Mouse (Mus musculus) hindbrain, postnatal 0 days (tissue): Measurements from ENCODE around the gene Ppp1r21. TPM values are rescaled to one million over a fixed set of nuclear protein-coding genes. Genes with fewer than 3 reads are reported as not detected.

Source experiments
- ATAC-seq: fragments of 200-750 bp; cut with Nextera tagmentation; 2 replicates; pipeline ENCODE4 v1.8.0; 2017; ENCODE audit warnings: mild to moderate bottlenecking, moderate TSS enrichment, moderate library complexity
- DNase-seq: peaks from one replicate; pipeline ENCODE4 v3.0.0-alpha.2; 2015; ENCODE audit warnings: low spot score
- H3K27ac ChIP-seq: fragments of 300-500 bp; sonication (generic); 2 replicates; pipeline ENCODE4 v1.5.1; 2014; ENCODE audit warnings: mild to moderate bottlenecking
- H3K27me3 ChIP-seq: fragments of 300-500 bp; sonication (generic); 2 replicates; pipeline ENCODE4 v1.6.1; 2014; ENCODE audit warnings: low read length, mixed read lengths; ENCODE audit not compliant: insufficient read depth
- H3K36me3 ChIP-seq: fragments of 300-500 bp; sonication (generic); 2 replicates; pipeline ENCODE4 v1.6.1; 2014; ENCODE audit warnings: low read length, mixed read lengths; ENCODE audit not compliant: insufficient read depth
- H3K4me1 ChIP-seq: fragments of 300-500 bp; sonication (generic); 2 replicates; pipeline ENCODE4 v1.6.1; 2014; ENCODE audit warnings: antibody characterized with exemption, low read length, mixed read lengths; ENCODE audit not compliant: insufficient read depth
- H3K4me2 ChIP-seq: fragments of 300-500 bp; sonication (generic); 2 replicates; pipeline ENCODE4 v1.6.1; 2014; ENCODE audit warnings: low read depth, mild to moderate bottlenecking, low read length, moderate library complexity, mixed read lengths
- H3K4me3 ChIP-seq: fragments of 300-500 bp; sonication (generic); 2 replicates; pipeline ENCODE4 v1.5.1; 2014; ENCODE audit warnings: low read length
- H3K9ac ChIP-seq: fragments of 300-500 bp; sonication (generic); replicated peaks from 2 replicates; pipeline ENCODE4 v1.6.1; 2014; ENCODE audit warnings: mild to moderate bottlenecking, low read length, moderate library complexity, mixed read lengths
- H3K9me3 ChIP-seq: fragments of 300-500 bp; sonication (generic); 2 replicates; pipeline ENCODE4 v1.6.1; 2016; ENCODE audit warnings: low read length, mixed read lengths
- CTCF ChIP-seq: IDR thresholded peaks from 2 replicates; pipeline ENCODE4 v1.5.1; 2016; ENCODE audit warnings: antibody characterized with exemption, control low read depth, low read depth
- WGBS: fragments of 180-500 bp; shearing (Covaris S2); extraction: QIAGEN DNeasy Blood & Tissue Kit; methylation state at CpG from one replicate; pipeline ENCODE4 v1.1.7; 2014; 5-methylcytosine and 5-hydroxymethylcytosine counted together
- polyA plus RNA-seq: library from polyadenylated mRNA; unstranded; fragments of >200 nt; fragmentation: Nextera tagmentation; extraction: Ambion mirVana; gene quantifications from 2 replicates; pipeline ENCODE4 v1.2.1, GENCODE M21; 2015
- total RNA-seq: library from RNA; depleted of rRNA; stranded (reverse); fragments of >200 nt; gene quantifications from 2 replicates; pipeline ENCODE4 v1.2.3, GENCODE M21; 2014

Gene Ppp1r21
- total and polyA plus RNA-seq, 2 experiments from 2014 or later: 32.2 to 43.7 TPM

DNA sequence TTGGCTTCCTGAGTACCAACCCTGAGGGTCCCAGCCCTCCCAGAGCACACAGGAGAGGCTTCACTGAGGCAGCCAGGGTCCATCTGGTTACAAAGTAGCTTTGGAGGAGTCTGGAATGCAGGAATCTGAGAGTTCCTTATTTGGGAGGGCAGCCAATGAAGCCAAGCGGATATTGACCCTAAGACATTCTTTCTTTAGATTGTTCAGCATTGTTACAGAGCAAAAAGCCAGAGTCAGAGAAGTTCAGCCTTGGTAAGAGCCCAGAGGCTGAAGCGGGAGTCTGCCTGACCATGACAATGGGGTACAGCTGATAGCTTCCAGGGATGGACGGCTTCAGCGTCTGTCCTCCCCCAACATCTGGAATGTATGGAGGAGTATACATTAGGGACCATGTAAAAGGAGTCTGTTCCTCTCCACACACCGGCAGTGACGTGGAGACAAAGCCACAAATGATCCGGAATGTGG lies 96.5 kb downstream of the Ppp1r21 start:
- Histone ChIP-seq H3K4me3 (no peak overlapping the region), H3K27me3 (no peaks in the 10 kb centered on the region), H3K27ac (peak overlapping the region; percentile 36; the same call in 1 of the 2 replicates), H3K4me2 (no peak overlapping the region; the same call in 1 of the 2 replicates), H3K36me3 (no peaks in the 10 kb centered on the region), H3K4me1 (peaks cover 4% of the 10 kb centered on the region), H3K9me3 (no peaks in the 10 kb centered on the region), H3K9ac (no peak overlapping the region)
- no peak for DNase-seq
- TF ChIP-seq CTCF: no peak
- WGBS: 41% methylated on average over 7 of the region's 7 CpGs
- ATAC-seq: no peak

DNA sequence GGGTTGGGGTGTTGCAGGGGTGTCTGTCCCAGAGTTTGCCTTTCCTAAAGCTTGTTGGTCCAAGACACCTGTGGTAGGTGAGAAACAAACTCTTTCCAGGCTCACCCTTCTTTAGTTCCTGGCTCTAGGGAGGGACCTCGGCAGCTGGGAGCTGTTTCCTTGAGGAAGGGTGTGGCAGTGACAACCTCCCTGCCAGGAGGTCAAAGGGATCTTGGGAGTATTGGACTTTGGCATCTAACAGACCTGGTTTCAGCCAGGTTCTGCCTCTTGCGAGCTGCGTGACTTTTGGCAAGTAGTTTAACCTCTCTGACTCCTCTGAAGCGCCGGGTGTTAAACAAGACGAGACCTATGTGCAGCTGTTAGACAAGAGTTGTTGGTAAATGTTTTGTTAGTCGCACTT lies 97.2 kb downstream of the Ppp1r21 start:
- Histone ChIP-seq H3K36me3 (no peaks in the 10 kb centered on the region), H3K27ac (no peak overlapping the region; the same call in 1 of the 2 replicates), H3K4me2 (no peak overlapping the region; the same call in 1 of the 2 replicates), H3K27me3 (no peaks in the 10 kb centered on the region), H3K4me1 (peaks cover 4% of the 10 kb centered on the region), H3K9me3 (no peaks in the 10 kb centered on the region), H3K9ac (no peak overlapping the region), H3K4me3 (no peak overlapping the region)
- ATAC-seq: no peak
- TF ChIP-seq CTCF: no peak
- 78% methylated on average over 7 of the region's 7 CpGs for WGBS
- no peak for DNase-seq

DNA sequence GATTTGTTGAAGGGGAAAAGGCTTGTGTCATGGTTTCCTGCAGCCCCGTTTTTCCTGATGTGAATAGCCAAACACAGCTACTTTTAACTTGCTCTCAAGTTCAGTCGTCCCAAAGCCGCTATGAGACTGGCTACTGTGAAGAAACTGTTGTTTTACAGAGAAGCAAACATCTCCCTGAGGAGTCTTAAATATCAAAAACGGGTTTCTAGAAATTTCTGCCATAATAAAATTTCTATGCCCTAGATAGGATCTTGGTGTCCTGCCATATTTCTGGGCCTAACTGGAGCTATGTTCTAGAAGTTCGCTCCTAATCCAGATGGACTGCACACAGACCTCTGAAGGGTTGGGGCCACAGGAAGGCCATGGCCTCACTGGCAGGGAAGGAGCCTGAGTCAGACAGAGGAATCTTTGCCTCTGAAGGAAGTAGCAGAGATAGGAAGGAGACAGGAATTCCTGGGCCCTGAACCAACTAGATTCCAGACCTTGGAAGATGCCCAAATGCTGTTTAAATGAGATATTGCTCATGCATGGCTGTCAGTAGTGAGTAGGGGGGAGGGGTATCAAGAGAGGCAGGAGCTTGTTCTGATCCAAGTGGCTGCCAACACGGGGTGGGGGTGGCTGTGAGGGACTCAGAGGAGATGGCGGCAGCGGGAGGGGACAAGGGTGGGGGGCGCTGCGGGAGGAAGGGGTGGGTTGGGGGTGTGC lies 98.9 kb downstream of the Ppp1r21 start:
- H3K27ac ChIP-seq: peak overlapping the region; percentile 55; the same call in 1 of the 2 replicates
- DNase-seq (peak; percentile 57), ATAC-seq (peak; percentile 80)
- H3K27me3 ChIP-seq: no peaks in the 10 kb centered on the region
- H3K4me3 ChIP-seq: no peak overlapping the region
- H3K4me1 ChIP-seq: peaks cover 4% of the 10 kb centered on the region
- H3K9me3 ChIP-seq: no peaks in the 10 kb centered on the region
- TF ChIP-seq CTCF: no peak
- H3K36me3 ChIP-seq: no peaks in the 10 kb centered on the region
- WGBS: 37% methylated on average over 9 of the region's 10 CpGs
- H3K9ac ChIP-seq: no peak overlapping the region
- H3K4me2 ChIP-seq: no peak overlapping the region

DNA sequence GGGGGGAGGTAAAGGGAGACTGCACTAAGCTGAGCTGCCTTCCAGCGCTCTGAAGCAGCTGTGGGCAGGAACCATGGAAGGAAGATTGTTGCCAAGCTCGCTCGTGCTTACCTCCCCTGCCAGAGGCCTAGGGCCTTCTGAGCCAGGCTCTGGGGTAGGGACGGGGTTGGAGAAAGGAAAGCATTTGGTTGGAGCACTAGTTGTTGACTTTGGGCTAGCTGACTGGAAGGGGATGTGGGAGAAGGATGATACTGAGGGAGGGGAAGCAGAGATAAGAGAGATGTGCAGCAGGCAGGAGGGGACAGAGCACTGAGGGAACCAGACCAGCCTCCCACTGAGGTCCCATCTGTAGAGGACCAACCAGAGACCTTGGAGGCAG lies 99.5 kb downstream of the Ppp1r21 start:
- Histone ChIP-seq H3K9ac (no peak overlapping the region), H3K4me2 (no peak overlapping the region)

DNA sequence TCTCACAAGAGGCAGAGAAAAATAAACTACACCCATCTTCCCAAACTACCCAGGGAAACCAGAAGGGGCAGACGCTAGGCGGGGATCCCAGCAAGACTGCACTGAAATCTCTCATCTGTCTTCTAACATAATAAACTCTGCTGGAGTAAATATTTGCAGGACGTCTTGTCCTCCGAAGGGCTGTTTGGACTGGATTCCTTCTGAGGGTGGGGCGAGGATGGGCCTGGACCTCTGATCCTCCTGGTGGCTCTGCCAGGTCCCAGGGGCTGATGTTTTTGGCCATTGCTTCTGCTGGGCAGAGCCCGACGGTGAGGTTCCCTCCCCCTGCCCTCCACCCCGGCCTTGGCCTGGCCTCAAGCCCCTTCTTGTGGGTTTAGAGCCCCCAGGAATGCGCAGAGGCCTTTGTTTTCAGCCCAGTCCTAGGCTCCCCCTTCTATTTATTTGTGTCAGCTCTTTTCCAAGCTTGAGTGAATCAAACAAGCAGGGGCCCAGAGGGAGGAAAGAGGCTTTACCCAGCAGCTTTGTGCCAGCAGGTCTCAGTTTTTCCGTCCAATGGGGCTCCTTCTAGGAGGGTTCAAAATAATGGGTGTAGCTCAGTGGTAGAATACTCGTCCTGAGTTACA lies 100.1 kb downstream of the Ppp1r21 start:
- Histone ChIP-seq H3K4me3 (no peak overlapping the region), H3K4me2 (no peak overlapping the region), H3K9ac (0 out of 2 replicates have a peak overlapping the region, but pooled peaks have one; percentile 17), H3K27ac (peak overlapping the region; percentile 55), H3K36me3 (no peaks in the 10 kb centered on the region), H3K4me1 (peaks cover 4% of the 10 kb centered on the region), H3K9me3 (no peaks in the 10 kb centered on the region), H3K27me3 (no peaks in the 10 kb centered on the region)
- 20% methylated on average over 11 of the region's 11 CpGs for WGBS
- DNase-seq (peak; percentile 50), ATAC-seq (peak; percentile 65)
- TF ChIP-seq CTCF: peak; percentile 35; the same call in 1 of the 2 replicates

More for the DNA sequence above, 99.5 kb downstream of the Ppp1r21 start:
- no peak overlapping the region for H3K4me3 ChIP-seq
- no peaks in the 10 kb centered on the region for H3K9me3 ChIP-seq
- peak; percentile 77 for ATAC-seq
- peak; percentile 65 for DNase-seq
- peak overlapping the region; percentile 55 for H3K27ac ChIP-seq
- H3K36me3 ChIP-seq: no peaks in the 10 kb centered on the region
- TF ChIP-seq CTCF: no peak
- no peaks in the 10 kb centered on the region for H3K27me3 ChIP-seq
- 8% methylated on average over 4 of the region's 4 CpGs for WGBS
- H3K4me1 ChIP-seq: peaks cover 4% of the 10 kb centered on the region

DNA sequence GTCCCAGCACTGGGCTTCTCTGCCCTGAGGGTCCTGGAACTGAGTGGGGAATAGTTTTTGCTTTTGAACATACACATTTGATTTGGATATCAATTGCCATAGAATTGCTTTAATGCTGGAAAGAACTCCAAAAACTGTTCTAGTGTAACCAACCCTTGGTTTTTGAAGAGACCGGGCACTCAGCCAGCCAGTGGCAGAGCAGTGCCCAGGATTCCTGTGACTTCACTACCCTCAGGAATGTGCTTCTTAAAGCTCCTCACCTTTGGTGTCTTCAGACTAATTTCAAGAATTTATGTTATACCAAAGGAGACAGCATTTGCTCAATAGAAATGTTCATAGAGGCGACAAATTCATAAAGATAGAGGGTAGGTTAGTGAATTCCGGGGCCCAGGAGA lies 100.6 kb downstream of the Ppp1r21 start:
- no peak overlapping the region for H3K4me3 ChIP-seq
- 0 out of 2 replicates have a peak overlapping the region, but pooled peaks have one; percentile 17 for H3K9ac ChIP-seq
- H3K27me3 ChIP-seq: no peaks in the 10 kb centered on the region
- no peak for TF ChIP-seq CTCF
- H3K9me3 ChIP-seq: no peaks in the 10 kb centered on the region
- peak overlapping the region; percentile 55 for H3K27ac ChIP-seq
- no peaks in the 10 kb centered on the region for H3K36me3 ChIP-seq
- H3K4me1 ChIP-seq: peaks cover 4% of the 10 kb centered on the region
- DNase-seq (peak; percentile 28), ATAC-seq (no peak)
- H3K4me2 ChIP-seq: no peak overlapping the region
- 59% methylated on average over 3 of the region's 3 CpGs for WGBS
